Mouse (Mus musculus) megakaryocyte, embryonic 14.5 days (primary cell): ENCODE measurements around the gene Nsd1.

Experiments
- FLI1 ChIP-seq: IDR thresholded peaks from 2 replicates; pipeline ENCODE4 v1.6.1; 2012; ENCODE audit warnings: low read length, inconsistent platforms, mixed read lengths
- GATA1 ChIP-seq: IDR thresholded peaks from 3 replicates; pipeline ENCODE4 v1.6.1; 2012; ENCODE audit warnings: mixed read lengths, low read length, inconsistent platforms, borderline replicate concordance

- TF ChIP-seq GATA1 (no peak), FLI1 (no peak)
Measured at GRCm38 (mm10) chr13:55338131-55339054, 128.8 kb downstream of the Nsd1 start.
